7 mouse cellular contexts compared by ENCODE assay signal in genomic region chr19:34647630-34648029, GRCm38 (mm10). TPM values are rescaled to one million over a fixed set of nuclear protein-coding genes. Genes with fewer than 3 reads are reported as not detected.
"Had no signal": no experiment of that assay in that cellular context is flagged by ENCODE, and none has a peak within 500 bp of the region (broad histone marks: within the 10 kb centered on the region; RNA-seq: fewer than 3 reads in every experiment).

No protein-coding gene starts in this region.

RNA-seq across cellular contexts. Expression of gene Ifit1, which starts 7.0 kb away (rescaled TPM):
- polyA plus RNA-seq: lung, embryonic 14.5 days; midbrain, embryonic 10.5 days had no signal

RNA-seq across cellular contexts. Expression of gene Ifit1bl2, which starts 7.1 kb away (rescaled TPM):
- polyA plus RNA-seq: liver, embryonic 12.5 days; midbrain, embryonic 12.5 days; neural tube, embryonic 11.5 days; stomach, embryonic 14.5 days had no signal

RNA-seq across cellular contexts. Expression of gene Ifit3b, which starts 39.9 kb away (rescaled TPM):
- polyA plus RNA-seq: liver, embryonic 12.5 days; lung, embryonic 14.5 days; lung, embryonic 16.5 days; midbrain, embryonic 10.5 days; neural tube, embryonic 11.5 days; stomach, embryonic 14.5 days had no signal

RNA-seq across cellular contexts. Expression of gene Ifit1bl1, which starts 45.9 kb away (rescaled TPM):
- polyA plus RNA-seq: midbrain, embryonic 10.5 days; stomach, embryonic 14.5 days had no signal
